Mouse (Mus musculus) liver, embryonic 15.5 days (tissue): ENCODE data around the gene Unk. TPM values are rescaled to one million over a fixed set of nuclear protein-coding genes. Genes with fewer than 3 reads are reported as not detected.

Source experiments
- ATAC-seq: fragments of 200-750 bp; cut with Nextera tagmentation; 2 replicates; pipeline ENCODE4 v1.8.0; 2017; ENCODE audit warnings: moderate number of reproducible peaks, mild to moderate bottlenecking, moderate library complexity; ENCODE audit not compliant: insufficient read depth
- H3K27ac ChIP-seq: fragments of 300-500 bp; sonication (generic); replicated peaks from 2 replicates; pipeline ENCODE4 v1.5.1; 2015; ENCODE audit warnings: mild to moderate bottlenecking, inconsistent platforms
- H3K27me3 ChIP-seq: fragments of 300-500 bp; sonication (generic); 2 replicates; pipeline ENCODE4 v1.6.1; 2015; ENCODE audit warnings: mild to moderate bottlenecking, inconsistent platforms
- H3K36me3 ChIP-seq: fragments of 300-500 bp; sonication (generic); replicated peaks from 2 replicates; pipeline ENCODE4 v1.6.1; 2015; ENCODE audit warnings: moderate library complexity, mild to moderate bottlenecking, inconsistent platforms
- H3K4me1 ChIP-seq: fragments of 300-500 bp; sonication (generic); replicated peaks from 2 replicates; pipeline ENCODE4 v1.6.1; 2015; ENCODE audit warnings: inconsistent platforms
- H3K4me2 ChIP-seq: fragments of 300-500 bp; sonication (generic); 2 replicates; pipeline ENCODE4 v1.6.1; 2015; ENCODE audit warnings: moderate library complexity, mild to moderate bottlenecking, inconsistent platforms
- H3K4me3 ChIP-seq: fragments of 300-500 bp; sonication (generic); replicated peaks from 2 replicates; pipeline ENCODE4 v1.5.1; 2015; ENCODE audit warnings: mild to moderate bottlenecking, inconsistent platforms
- H3K9ac ChIP-seq: fragments of 300-500 bp; sonication (generic); 2 replicates; pipeline ENCODE4 v1.6.1; 2015; ENCODE audit warnings: moderate library complexity, mild to moderate bottlenecking, inconsistent platforms
- H3K9me3 ChIP-seq: fragments of 300-500 bp; sonication (generic); replicated peaks from 2 replicates; pipeline ENCODE4 v1.6.1; 2016; ENCODE audit warnings: inconsistent platforms
- WGBS: fragments of 180-500 bp; shearing (Covaris S2); methylation state at CpG from one replicate; pipeline ENCODE4 v1.1.7; 2015; ENCODE audit warnings: mixed read lengths; ENCODE audit not compliant: insufficient replicate concordance; 5-methylcytosine and 5-hydroxymethylcytosine counted together
- polyA plus RNA-seq: library from polyadenylated mRNA; unstranded; fragments of >200 nt; fragmentation: Nextera tagmentation; extraction: Ambion mirVana; gene quantifications from 2 replicates; pipeline ENCODE4 v1.2.1, GENCODE M21; 2015

Unk gene
- polyA plus RNA-seq, 1 experiment from 2014 or later = 10.1 TPM

- peaks cover 21% of the 10 kb centered on the region for H3K4me1 ChIP-seq
- no peaks in the 10 kb centered on the region for H3K36me3 ChIP-seq
- H3K4me2 ChIP-seq = peak overlapping the region; percentile 56
- 0 out of 2 replicates have a peak overlapping the region, but pooled peaks have one; percentile 26 for H3K9ac ChIP-seq
- 11% methylated on average over 16 of the region's 16 CpGs for WGBS
- H3K4me3 ChIP-seq = no peak overlapping the region
- peak overlapping the region; percentile 68 for H3K27ac ChIP-seq
- ATAC-seq = no peak
- H3K27me3 ChIP-seq = no peaks in the 10 kb centered on the region
- H3K9me3 ChIP-seq = no peaks in the 10 kb centered on the region
Measured at GRCm38 (mm10) chr11:116093771-116094565, 63.8 kb downstream of the Unk start.

- H3K4me3 ChIP-seq = no peak overlapping the region
- H3K27me3 ChIP-seq = no peaks in the 10 kb centered on the region
- H3K4me2 ChIP-seq = no peak overlapping the region
- no peak for ATAC-seq
- H3K36me3 ChIP-seq = no peaks in the 10 kb centered on the region
- H3K4me1 ChIP-seq = peaks cover 36% of the 10 kb centered on the region
- H3K27ac ChIP-seq = 0 out of 2 replicates have a peak overlapping the region, but pooled peaks have one; percentile 20
- 8% methylated on average over 3 of the region's 3 CpGs for WGBS
- H3K9me3 ChIP-seq = no peaks in the 10 kb centered on the region
- H3K9ac ChIP-seq = no peak overlapping the region
Measured at GRCm38 (mm10) chr11:116095573-116095972, 65.5 kb downstream of the Unk start.

GRCm38 (mm10) chr11:116096213-116097108 lies 66.3 kb downstream of the Unk start:
- H3K27me3 ChIP-seq = no peaks in the 10 kb centered on the region; the same call in 1 of the 2 replicates
- H3K9ac ChIP-seq = no peak overlapping the region
- 75% methylated on average over 5 of the region's 5 CpGs for WGBS
- no peaks in the 10 kb centered on the region for H3K36me3 ChIP-seq
- H3K27ac ChIP-seq = no peak overlapping the region
- H3K4me2 ChIP-seq = no peak overlapping the region
- H3K9me3 ChIP-seq = no peaks in the 10 kb centered on the region
- H3K4me3 ChIP-seq = no peak overlapping the region
- peaks cover 41% of the 10 kb centered on the region for H3K4me1 ChIP-seq
- no peak for ATAC-seq

- ATAC-seq = no peak
- H3K27ac ChIP-seq = peak overlapping the region; percentile 42; the same call in 1 of the 2 replicates
- WGBS = 59% methylated on average over 14 of the region's 14 CpGs
Measured at GRCm38 (mm10) chr11:116098711-116099460, 68.8 kb downstream of the Unk start.

GRCm38 (mm10) chr11:116099462-116099861 lies 69.3 kb downstream of the Unk start:
- Histone ChIP-seq H3K9ac (no peak overlapping the region), H3K4me1 (peaks cover 55% of the 10 kb centered on the region), H3K27ac (peak overlapping the region; percentile 35; the same call in 1 of the 2 replicates), H3K27me3 (no peaks in the 10 kb centered on the region; the same call in 1 of the 2 replicates), H3K4me2 (no peak overlapping the region), H3K4me3 (no peak overlapping the region), H3K9me3 (no peaks in the 10 kb centered on the region), H3K36me3 (no peaks in the 10 kb centered on the region)
- ATAC-seq = no peak
- WGBS = 29% methylated on average over 6 of the region's 6 CpGs

More at GRCm38 (mm10) chr11:116098711-116099460, 68.8 kb downstream of the Unk start:
- Histone ChIP-seq H3K9ac (no peak overlapping the region), H3K36me3 (no peaks in the 10 kb centered on the region), H3K27me3 (no peaks in the 10 kb centered on the region; the same call in 1 of the 2 replicates), H3K4me1 (peaks cover 53% of the 10 kb centered on the region), H3K9me3 (no peaks in the 10 kb centered on the region), H3K4me2 (no peak overlapping the region), H3K4me3 (no peak overlapping the region)

GRCm38 (mm10) chr11:116100385-116100784 lies 70.3 kb downstream of the Unk start:
- Histone ChIP-seq H3K4me1 (peaks cover 59% of the 10 kb centered on the region), H3K4me2 (no peak overlapping the region), H3K27ac (no peak overlapping the region), H3K36me3 (no peaks in the 10 kb centered on the region), H3K4me3 (no peak overlapping the region), H3K27me3 (no peaks in the 10 kb centered on the region; the same call in 1 of the 2 replicates), H3K9me3 (no peaks in the 10 kb centered on the region), H3K9ac (no peak overlapping the region)
- WGBS = 54% methylated on average over 6 of the region's 6 CpGs
- no peak for ATAC-seq

- Histone ChIP-seq H3K9ac (no peak overlapping the region), H3K4me3 (no peak overlapping the region), H3K9me3 (no peaks in the 10 kb centered on the region), H3K4me1 (peaks cover 61% of the 10 kb centered on the region), H3K27ac (0 out of 2 replicates have a peak overlapping the region, but pooled peaks have one; percentile 41), H3K27me3 (peaks cover 3% of the 10 kb centered on the region; the same call in 1 of the 2 replicates), H3K4me2 (no peak overlapping the region), H3K36me3 (no peaks in the 10 kb centered on the region)
- WGBS = 75% methylated on average over 7 of the region's 7 CpGs
- ATAC-seq = no peak
Measured at GRCm38 (mm10) chr11:116100839-116101238, 70.7 kb downstream of the Unk start.

- H3K4me2 ChIP-seq = peak overlapping the region; percentile 21; the same call in 1 of the 2 replicates
- ATAC-seq = no peak
- no peaks in the 10 kb centered on the region for H3K9me3 ChIP-seq
- WGBS = 22% methylated on average over 11 of the region's 11 CpGs
- peaks cover 72% of the 10 kb centered on the region for H3K4me1 ChIP-seq
- no peaks in the 10 kb centered on the region for H3K36me3 ChIP-seq
- H3K4me3 ChIP-seq = no peak overlapping the region
- no peak overlapping the region for H3K9ac ChIP-seq
- H3K27me3 ChIP-seq = peaks cover 14% of the 10 kb centered on the region
- H3K27ac ChIP-seq = peak overlapping the region; percentile 55
Measured at GRCm38 (mm10) chr11:116101931-116102381, 71.8 kb downstream of the Unk start.

- Histone ChIP-seq H3K27me3 (peaks cover 19% of the 10 kb centered on the region), H3K9ac (no peak overlapping the region), H3K4me1 (peaks cover 77% of the 10 kb centered on the region), H3K4me3 (no peak overlapping the region), H3K27ac (peak overlapping the region; percentile 55; the same call in 1 of the 2 replicates), H3K9me3 (no peaks in the 10 kb centered on the region), H3K36me3 (no peaks in the 10 kb centered on the region), H3K4me2 (no peak overlapping the region)
- WGBS = 32% methylated on average over 4 of the region's 4 CpGs
- no peak for ATAC-seq
Measured at GRCm38 (mm10) chr11:116102472-116102871, 72.3 kb downstream of the Unk start.

GRCm38 (mm10) chr11:116103572-116103971 lies 73.5 kb downstream of the Unk start:
- no peak for ATAC-seq
- H3K4me1 ChIP-seq = peaks cover 82% of the 10 kb centered on the region
- WGBS = 58% methylated on average over 12 of the region's 12 CpGs
- no peaks in the 10 kb centered on the region for H3K36me3 ChIP-seq
- H3K9me3 ChIP-seq = no peaks in the 10 kb centered on the region
- peak overlapping the region; percentile 62; the same call in 1 of the 2 replicates for H3K27ac ChIP-seq
- no peak overlapping the region for H3K4me2 ChIP-seq
- peaks cover 30% of the 10 kb centered on the region for H3K27me3 ChIP-seq
- H3K4me3 ChIP-seq = no peak overlapping the region
- no peak overlapping the region for H3K9ac ChIP-seq
